Mouse (Mus musculus): Measurements from ENCODE around the gene Olfr584.

The Olfr584 gene

DNA sequence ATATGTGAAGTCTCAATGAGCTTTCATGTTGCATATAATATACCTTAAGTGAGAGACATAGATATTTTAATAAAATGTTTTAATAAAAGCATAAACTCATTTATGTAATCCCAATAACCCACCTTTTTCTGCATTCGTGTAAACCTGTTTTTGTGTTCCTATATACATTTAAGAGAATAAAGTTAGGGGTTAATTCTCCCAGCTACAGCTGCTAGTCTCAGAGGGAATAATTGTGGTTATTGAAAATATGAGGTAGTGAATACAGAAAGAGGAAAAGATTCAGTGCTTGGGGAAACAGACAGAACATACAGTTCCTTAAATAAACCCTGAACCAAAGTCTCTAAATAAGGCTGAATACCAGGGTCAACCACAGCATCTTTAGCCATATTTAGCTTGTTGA lies at the start of gene Olfr584:
TSS of gene Olfr584 (plus strand) at position 301 of the 400 bp plus-strand sequence.
- DNase-seq = no peak

DNA sequence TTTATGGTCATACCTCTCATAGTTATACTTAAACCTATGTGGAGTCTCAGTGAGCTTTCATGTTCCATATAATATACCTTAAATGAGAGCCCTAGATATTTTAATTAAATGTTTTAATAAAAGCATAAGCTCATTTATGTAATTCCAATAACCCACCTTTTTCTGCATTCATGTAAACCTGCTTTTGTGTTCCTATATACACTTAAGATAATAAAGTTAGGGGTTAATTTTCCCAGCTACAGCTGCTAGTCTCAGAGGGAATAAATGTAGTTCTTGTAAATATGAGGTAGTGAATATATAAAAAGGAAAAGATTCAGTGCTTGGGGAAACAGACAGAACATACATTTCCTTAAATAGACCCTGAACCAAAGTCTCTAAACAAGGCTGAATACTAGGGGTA lies 44.0 kb upstream of the Olfr584 start, which contains the start of gene Olfr582:
TSS of gene Olfr582 (plus strand) at position 301 of the 400 bp plus-strand sequence.
- DNase-seq = no peak

DNA sequence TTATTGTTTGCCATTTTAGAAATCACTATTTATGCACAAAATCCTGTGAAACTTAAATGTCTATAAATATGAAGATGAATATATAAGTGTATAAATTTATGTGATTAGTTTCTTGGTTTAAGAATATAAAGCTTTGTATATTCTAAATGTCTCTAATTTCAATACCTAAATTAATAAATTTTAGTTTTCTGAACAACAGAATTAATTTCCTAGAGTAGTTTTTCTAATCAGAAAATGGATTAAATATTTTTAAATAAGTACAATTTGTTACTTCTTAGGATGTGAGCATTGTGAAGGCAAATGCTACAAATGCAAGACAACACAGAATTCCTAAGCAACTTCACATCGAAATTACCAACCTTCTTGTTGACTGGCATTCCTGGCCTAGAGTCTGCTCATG lies 30.7 kb upstream of the Olfr584 start, which contains the start of gene Olfr583:
TSS of gene Olfr583 (plus strand) at position 301 of the 400 bp plus-strand sequence.
- no peak for DNase-seq

DNA sequence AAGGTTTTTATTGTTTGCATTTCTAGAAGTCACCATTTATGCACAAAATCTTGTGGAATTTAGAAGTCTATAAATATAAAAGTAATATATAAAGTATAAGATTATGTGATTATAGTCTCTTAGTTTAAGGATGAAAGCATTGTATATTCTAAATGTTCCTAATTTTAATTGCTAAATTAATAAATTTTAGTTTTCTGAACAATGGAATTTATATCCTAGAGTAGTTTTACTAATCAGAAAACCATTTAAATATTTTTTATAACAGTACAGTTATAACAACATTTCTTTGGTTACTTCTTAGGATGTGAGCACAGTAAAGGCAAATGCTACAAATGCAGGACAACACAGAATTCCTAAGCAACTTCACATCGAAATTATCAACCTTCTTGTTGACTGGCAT lies 15.7 kb downstream of the Olfr584 start, which contains the start of gene Olfr585:
TSS of gene Olfr585 (plus strand) at position 301 of the 400 bp plus-strand sequence.
- no peak for DNase-seq

DNA sequence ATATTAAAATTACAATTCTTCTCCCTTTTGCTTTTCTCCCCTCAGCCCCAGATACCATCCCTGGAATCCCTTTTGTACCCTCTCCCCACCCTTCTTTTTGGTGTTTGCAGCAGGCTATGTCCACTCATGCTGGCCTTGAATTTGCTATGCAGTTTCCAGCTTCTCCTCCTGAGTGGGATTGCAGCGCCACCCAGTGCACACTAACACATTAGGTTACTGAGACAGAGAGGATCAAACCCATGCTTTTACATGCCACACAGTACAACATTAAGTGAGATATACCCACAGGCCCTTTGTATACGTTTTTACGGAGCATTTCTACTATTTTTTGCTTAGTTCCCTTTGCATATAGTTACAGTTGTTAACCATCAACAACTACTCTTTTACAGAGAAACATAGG lies 37.7 kb downstream of the Olfr584 start:
- DNase-seq = no peak

DNA sequence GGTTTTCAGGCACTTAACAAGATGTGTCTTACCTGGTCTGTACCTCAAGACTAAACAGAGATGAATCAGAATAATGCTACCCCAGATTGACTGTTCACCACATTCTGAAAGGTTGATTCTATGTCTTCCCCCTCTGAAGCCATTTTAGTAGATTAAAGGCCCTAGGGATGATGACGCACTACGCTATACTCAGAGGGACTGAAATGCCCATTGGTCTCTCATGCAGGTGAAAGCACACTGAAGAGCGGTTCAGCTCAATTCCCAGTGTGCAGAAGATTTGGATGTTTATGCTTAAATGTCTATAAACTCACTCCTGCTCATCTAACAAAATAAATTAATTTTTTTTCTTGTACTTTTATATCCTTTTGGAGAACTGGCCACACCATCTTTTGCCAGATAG lies 43.9 kb downstream of the Olfr584 start, which contains the start of gene Olfr586:
TSS of gene Olfr586 (minus strand) at position 101 of the 400 bp plus-strand sequence.
- DNase-seq = no peak
